ENCODE assay signal across 9 mouse cellular contexts in the genomic region with DNA sequence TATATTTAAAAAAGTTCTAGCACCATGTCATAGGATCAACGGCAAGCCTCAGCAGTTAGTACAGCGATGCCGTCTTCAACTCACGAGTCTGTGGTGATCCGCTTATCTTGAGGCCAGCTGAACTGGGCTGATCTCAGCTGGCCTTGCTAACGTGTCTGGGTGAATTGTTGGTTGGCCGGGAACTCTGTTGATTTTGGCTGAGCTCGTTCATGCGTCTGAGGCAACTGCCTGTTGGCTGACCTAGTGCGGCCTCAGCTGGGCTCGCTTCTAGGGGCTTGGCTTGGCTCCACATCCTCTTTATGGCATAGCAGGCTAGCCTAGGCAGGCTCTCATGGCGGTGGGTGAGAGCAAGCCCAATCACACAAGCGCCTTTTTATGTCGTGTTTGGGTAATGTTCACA. TPM values are rescaled to one million over a fixed set of nuclear protein-coding genes. Genes with fewer than 3 reads are reported as not detected.
DNase-seq lines count a peak whose midpoint lies in the region; ATAC-seq and TF ChIP-seq lines count a peak whose summit lies in the region.
"Had no signal": no experiment of that assay in that cellular context is flagged by ENCODE, and none has a peak within 500 bp of the region (broad histone marks: within the 10 kb centered on the region; RNA-seq: fewer than 3 reads in every experiment).

No protein-coding gene starts in this region.

- peak; percentile 66 for ATAC-seq in stomach, postnatal 0 days (ENCODE audit: low FRiP score, low TSS enrichment)
- ATAC-seq in midbrain, embryonic 15.5 days (replicated peaks), result no peak

- no peak overlapping the region for H3K4me3 ChIP-seq in heart, embryonic 10.5 days
- no peak overlapping the region for H3K4me3 ChIP-seq in heart, adult 2 months
- H3K4me3 ChIP-seq in stomach, postnatal 0 days (ENCODE audit: low read depth, low read length), result no peak overlapping the region
- no peak overlapping the region for H3K4me3 ChIP-seq in midbrain, embryonic 15.5 days
- H3K4me3 ChIP-seq: midbrain, embryonic 12.5 days had no signal

- TF ChIP-seq CTCF in heart, adult 2 months (IDR thresholded peaks at IDR 0.05), result no peak
- no peak for TF ChIP-seq CTCF in stomach, postnatal 0 days (IDR thresholded peaks at IDR 0.05; ENCODE audit: low read depth)

- DNase-seq in heart, adult 18-20 months, result peak; percentile 90 to 95
- DNase-seq in heart, embryonic 10.5 days (ENCODE audit: low spot score), result no peak
- DNase-seq in adrenal gland, postnatal 36 days, result peak; percentile 88 to 91
- DNase-seq in heart, adult 2 months, result peak; percentile 82 to 90
- peak; percentile 81 for DNase-seq in kidney, postnatal 36 days
- peak; percentile 55 for DNase-seq in stomach, postnatal 0 days (ENCODE audit: low spot score)
- no peak for DNase-seq in layer of hippocampus, adult 9-10 months (ENCODE audit: low spot score)

- TF ChIP-seq POLR2A in heart, adult 2 months (IDR thresholded peaks at IDR 0.05; ENCODE audit: insufficient read depth, low read depth, low read length), result peak; percentile 22; the same call in 1 of the 2 replicates

- WGBS in heart, embryonic 10.5 days, result 72% methylated on average over 14 of the region's 14 CpGs
- WGBS in heart, adult 2 months, result 16% methylated on average over 14 of the region's 14 CpGs
- 39% methylated on average over 14 of the region's 14 CpGs for WGBS in stomach, postnatal 0 days
- 82% methylated on average over 14 of the region's 14 CpGs for WGBS in midbrain, embryonic 15.5 days

- H3K36me3 ChIP-seq in heart, embryonic 10.5 days, result no peaks in the 10 kb centered on the region
- no peaks in the 10 kb centered on the region for H3K36me3 ChIP-seq in heart, adult 2 months (ENCODE audit: control insufficient read depth, insufficient read depth, low read length)
- H3K36me3 ChIP-seq in stomach, postnatal 0 days (ENCODE audit: control insufficient read depth, insufficient read depth, low read length), result no peaks in the 10 kb centered on the region
- no peaks in the 10 kb centered on the region for H3K36me3 ChIP-seq in midbrain, embryonic 15.5 days (replicated peaks)
- H3K36me3 ChIP-seq: midbrain, embryonic 12.5 days had no signal

- no peaks in the 10 kb centered on the region for H3K4me1 ChIP-seq in heart, embryonic 10.5 days
- H3K4me1 ChIP-seq in heart, adult 2 months (ENCODE audit: control insufficient read depth, insufficient read depth, low read length), result peaks cover 2% of the 10 kb centered on the region; the same call in 1 of the 2 replicates
- no peaks in the 10 kb centered on the region for H3K4me1 ChIP-seq in stomach, postnatal 0 days (replicated peaks; ENCODE audit: control insufficient read depth, insufficient read depth)
- H3K4me1 ChIP-seq in midbrain, embryonic 15.5 days, result no peaks in the 10 kb centered on the region
- H3K4me1 ChIP-seq: midbrain, embryonic 12.5 days had no signal

- TF ChIP-seq EP300 in heart, adult 2 months (IDR thresholded peaks at IDR 0.05; ENCODE audit: insufficient read depth, low read depth, low read length), result peak; percentile 97
- TF ChIP-seq EP300 in stomach, postnatal 0 days (optimal IDR thresholded peaks at IDR 0.05), result no peak

- no peaks in the 10 kb centered on the region for H3K9me3 ChIP-seq in heart, embryonic 10.5 days
- H3K9me3 ChIP-seq in stomach, postnatal 0 days (ENCODE audit: control insufficient read depth, low read length), result no peaks in the 10 kb centered on the region
- no peaks in the 10 kb centered on the region for H3K9me3 ChIP-seq in midbrain, embryonic 15.5 days
- H3K9me3 ChIP-seq: midbrain, embryonic 12.5 days had no signal

- intact Hi-C loops in heart, adult 2 months (cut with DNase I), result no loop called here

- H3K79me2 ChIP-seq in heart, adult 2 months (replicated peaks; ENCODE audit: control insufficient read depth, insufficient read depth, low read length), result no peaks in the 10 kb centered on the region

- no peak overlapping the region for H3K9ac ChIP-seq in heart, adult 2 months (ENCODE audit: low read depth, low read length)
- H3K9ac ChIP-seq in stomach, postnatal 0 days (ENCODE audit: low read length), result no peak overlapping the region
- no peak overlapping the region for H3K9ac ChIP-seq in midbrain, embryonic 15.5 days
- H3K9ac ChIP-seq: midbrain, embryonic 12.5 days had no signal

- no peak overlapping the region for H3K27ac ChIP-seq in heart, embryonic 10.5 days
- H3K27ac ChIP-seq in heart, adult 2 months, result peak overlapping the region; percentile 67
- no peak overlapping the region for H3K27ac ChIP-seq in stomach, postnatal 0 days (replicated peaks)
- H3K27ac ChIP-seq in midbrain, embryonic 15.5 days, result no peak overlapping the region
- H3K27ac ChIP-seq: midbrain, embryonic 12.5 days had no signal

- H3K4me2 ChIP-seq in stomach, postnatal 0 days (replicated peaks; ENCODE audit: low read depth), result no peak overlapping the region
- no peak overlapping the region for H3K4me2 ChIP-seq in midbrain, embryonic 15.5 days
- H3K4me2 ChIP-seq: midbrain, embryonic 12.5 days had no signal

- no peaks in the 10 kb centered on the region for H3K27me3 ChIP-seq in heart, embryonic 10.5 days (ENCODE audit: insufficient read depth, poor library complexity, severe bottlenecking)
- no peaks in the 10 kb centered on the region for H3K27me3 ChIP-seq in heart, adult 2 months (ENCODE audit: control insufficient read depth, insufficient read depth, low read length)
- no peaks in the 10 kb centered on the region for H3K27me3 ChIP-seq in stomach, postnatal 0 days (ENCODE audit: control insufficient read depth, insufficient read depth, low read length)
- H3K27me3 ChIP-seq in midbrain, embryonic 15.5 days (replicated peaks), result no peaks in the 10 kb centered on the region
- H3K27me3 ChIP-seq: midbrain, embryonic 12.5 days had no signal

RNA-seq across cellular contexts. Expression of gene Gm17657, which starts 8.0 kb away (rescaled TPM):
- not detected for total RNA-seq in heart, adult 18-20 months (2021)
- polyA plus RNA-seq in heart, embryonic 10.5 days (2016; fragmentation: Nextera tagmentation; extraction: Ambion mirVana), result not detected in 2 replicates
- not detected for total RNA-seq in adrenal gland, postnatal 36 days (2021)
- not detected for total RNA-seq in heart, adult 2 months (2021)
- not detected in 2 replicates for polyA plus RNA-seq in heart, adult 2 months (2012; rRNA removed)
- polyA plus RNA-seq in stomach, postnatal 0 days (2015; fragmentation: Nextera tagmentation; extraction: Ambion mirVana), result not detected in 2 replicates
- polyA plus RNA-seq in midbrain, embryonic 15.5 days (2015; fragmentation: Nextera tagmentation; extraction: Ambion mirVana), result not detected in 2 replicates
- polyA plus RNA-seq: midbrain, embryonic 12.5 days had no signal

RNA-seq across cellular contexts. Expression of gene Tbc1d22b, which starts 8.2 kb away (rescaled TPM):
- 10 to 100 TPM; 12.5 to 13.3 TPM for total RNA-seq in heart, adult 18-20 months (2021)
- 13.6 and 14.4 TPM in 2 replicates for polyA plus RNA-seq in heart, embryonic 10.5 days (2016; fragmentation: Nextera tagmentation; extraction: Ambion mirVana)
- 10 to 100 TPM; 24.6 to 28.3 TPM for total RNA-seq in adrenal gland, postnatal 36 days (2021)
- 10 to 100 TPM; 12.8 to 13.8 TPM for total RNA-seq in heart, adult 2 months (2021)
- 15.3 and 16.9 TPM in 2 replicates for polyA plus RNA-seq in heart, adult 2 months (2012; rRNA removed)
- polyA plus RNA-seq in stomach, postnatal 0 days (2015; fragmentation: Nextera tagmentation; extraction: Ambion mirVana), result 6.9 and 7.8 TPM in 2 replicates
- polyA plus RNA-seq in midbrain, embryonic 15.5 days (2015; fragmentation: Nextera tagmentation; extraction: Ambion mirVana), result 29.9 and 31.0 TPM in 2 replicates

RNA-seq across cellular contexts. Expression of gene Tmem217, which starts 10.8 kb away (rescaled TPM):
- total RNA-seq in heart, adult 18-20 months (2021), result not detected
- 1.3 and 1.5 TPM in 2 replicates for polyA plus RNA-seq in heart, embryonic 10.5 days (2016; fragmentation: Nextera tagmentation; extraction: Ambion mirVana)
- total RNA-seq in adrenal gland, postnatal 36 days (2021), result not detected
- not detected for total RNA-seq in heart, adult 2 months (2021)
- 0.47 TPM in 1 of 2 replicates, not detected in the other for polyA plus RNA-seq in heart, adult 2 months (2012; rRNA removed)
- 0.22 and 0.42 TPM in 2 replicates for polyA plus RNA-seq in stomach, postnatal 0 days (2015; fragmentation: Nextera tagmentation; extraction: Ambion mirVana)
- polyA plus RNA-seq in midbrain, embryonic 15.5 days (2015; fragmentation: Nextera tagmentation; extraction: Ambion mirVana), result 1.5 and 1.7 TPM in 2 replicates

RNA-seq across cellular contexts. Expression of gene Pim1, which starts 50.9 kb away (rescaled TPM):
- total RNA-seq in heart, adult 18-20 months (2021), result 10 to 100 TPM; 12.7 to 21.2 TPM
- 28.7 and 31.4 TPM in 2 replicates for polyA plus RNA-seq in heart, embryonic 10.5 days (2016; fragmentation: Nextera tagmentation; extraction: Ambion mirVana)
- 100 to 1,000 TPM; 162 to 206 TPM for total RNA-seq in adrenal gland, postnatal 36 days (2021)
- total RNA-seq in heart, adult 2 months (2021), result 10 to 100 TPM; 17.2 to 20.5 TPM
- 24.6 and 27.9 TPM in 2 replicates for polyA plus RNA-seq in heart, adult 2 months (2012; rRNA removed)
- polyA plus RNA-seq in stomach, postnatal 0 days (2015; fragmentation: Nextera tagmentation; extraction: Ambion mirVana), result 28.6 and 32.8 TPM in 2 replicates
- polyA plus RNA-seq in midbrain, embryonic 15.5 days (2015; fragmentation: Nextera tagmentation; extraction: Ambion mirVana), result 10.3 and 10.9 TPM in 2 replicates

Comparison
In these comparisons a context has a peak if more than half of its experiments do, and no peak if none do; other contexts are left out.
1. DNase-seq: peak in heart, adult 18-20 months (2 of 2), adrenal gland, postnatal 36 days (2 of 2), heart, adult 2 months (2 of 2), kidney, postnatal 36 days (2 of 2) and stomach, postnatal 0 days (single experiment); none in heart, embryonic 10.5 days (single experiment) and layer of hippocampus, adult 9-10 months (single experiment).